Mouse (Mus musculus): ENCODE data around the gene Pard3. TPM values are rescaled to one million over a fixed set of nuclear protein-coding genes. Genes with fewer than 3 reads are reported as not detected.
A peak's percentile ranks its signal among the peaks of the same experiment; 100 is the strongest.

Gene Pard3
- polyA plus RNA-seq, 1 experiment from 2014 or later: 26.2 TPM

- 80% methylated on average over 8 of the region's 8 CpGs for WGBS
- Histone ChIP-seq H3K27ac (ENCODE audit: poor library complexity, severe bottlenecking) (peak overlapping the region; percentile 25; the same call in 1 of the 2 replicates), H3K36me3 (no peaks in the 10 kb centered on the region), H3K4me2 (no peak overlapping the region), H3K9ac (no peak overlapping the region), H3K4me1 (replicated peaks) (peaks cover 22% of the 10 kb centered on the region), H3K4me3 (no peak overlapping the region), H3K9me3 (replicated peaks) (no peaks in the 10 kb centered on the region), H3K27me3 (replicated peaks) (no peaks in the 10 kb centered on the region)
- no peak for ATAC-seq (ENCODE audit: insufficient number of reproducible peaks, low FRiP score)
Measured at GRCm38 (mm10) chr8:127585618-127586017, 521.9 kb downstream of the Pard3 start.

GRCm38 (mm10) chr8:127586681-127587080, 523.0 kb downstream of the Pard3 start:
- no peaks in the 10 kb centered on the region for H3K27me3 ChIP-seq (replicated peaks)
- no peaks in the 10 kb centered on the region for H3K36me3 ChIP-seq
- no peak overlapping the region for H3K4me2 ChIP-seq
- 35% methylated on average over 5 of the region's 5 CpGs for WGBS
- ATAC-seq (ENCODE audit: insufficient number of reproducible peaks, low FRiP score): no peak
- H3K9ac ChIP-seq: no peak overlapping the region
- H3K27ac ChIP-seq (ENCODE audit: poor library complexity, severe bottlenecking): peak overlapping the region; percentile 25; the same call in 1 of the 2 replicates
- peaks cover 22% of the 10 kb centered on the region for H3K4me1 ChIP-seq (replicated peaks)
- no peaks in the 10 kb centered on the region for H3K9me3 ChIP-seq (replicated peaks)
- no peak overlapping the region for H3K4me3 ChIP-seq

- no peaks in the 10 kb centered on the region for H3K27me3 ChIP-seq (replicated peaks)
- no peak for ATAC-seq (ENCODE audit: insufficient number of reproducible peaks, low FRiP score)
- H3K9ac ChIP-seq: no peak overlapping the region
- H3K27ac ChIP-seq (ENCODE audit: poor library complexity, severe bottlenecking): no peak overlapping the region
- H3K9me3 ChIP-seq (replicated peaks): no peaks in the 10 kb centered on the region
- no peak overlapping the region for H3K4me3 ChIP-seq
- no peak overlapping the region for H3K4me2 ChIP-seq
- WGBS: 72% methylated on average over 4 of the region's 4 CpGs
- peaks cover 22% of the 10 kb centered on the region for H3K4me1 ChIP-seq (replicated peaks)
- no peaks in the 10 kb centered on the region for H3K36me3 ChIP-seq
Measured at GRCm38 (mm10) chr8:127588313-127588712, 524.6 kb downstream of the Pard3 start.

- WGBS: 35% methylated on average over 4 of the region's 4 CpGs
- peaks cover 22% of the 10 kb centered on the region for H3K4me1 ChIP-seq (replicated peaks)
- no peaks in the 10 kb centered on the region; the same call in 1 of the 2 replicates for H3K36me3 ChIP-seq
- H3K9ac ChIP-seq: no peak overlapping the region
- no peak for ATAC-seq (ENCODE audit: insufficient number of reproducible peaks, low FRiP score)
- no peak overlapping the region for H3K4me3 ChIP-seq
- H3K9me3 ChIP-seq (replicated peaks): no peaks in the 10 kb centered on the region
- H3K27ac ChIP-seq (ENCODE audit: poor library complexity, severe bottlenecking): no peak overlapping the region
- H3K27me3 ChIP-seq (replicated peaks): no peaks in the 10 kb centered on the region
- no peak overlapping the region for H3K4me2 ChIP-seq
Measured at GRCm38 (mm10) chr8:127589291-127589690, 525.6 kb downstream of the Pard3 start.

- Histone ChIP-seq H3K9me3 (replicated peaks) (no peaks in the 10 kb centered on the region), H3K9ac (no peak overlapping the region), H3K27ac (ENCODE audit: poor library complexity, severe bottlenecking) (no peak overlapping the region), H3K27me3 (replicated peaks) (no peaks in the 10 kb centered on the region), H3K4me2 (no peak overlapping the region), H3K36me3 (no peaks in the 10 kb centered on the region; the same call in 1 of the 2 replicates), H3K4me1 (replicated peaks) (peaks cover 15% of the 10 kb centered on the region), H3K4me3 (no peak overlapping the region)
- ATAC-seq (ENCODE audit: insufficient number of reproducible peaks, low FRiP score): no peak
- WGBS: 88% methylated on average over 5 of the region's 5 CpGs
Measured at GRCm38 (mm10) chr8:127590674-127591186, 527.0 kb downstream of the Pard3 start.

GRCm38 (mm10) chr8:127592648-127593574, 529.2 kb downstream of the Pard3 start:
- H3K27ac ChIP-seq (ENCODE audit: poor library complexity, severe bottlenecking): no peak overlapping the region
- 77% methylated on average over 12 of the region's 12 CpGs for WGBS

GRCm38 (mm10) chr8:127600641-127601040, 536.9 kb downstream of the Pard3 start:
- peaks cover 13% of the 10 kb centered on the region for H3K36me3 ChIP-seq
- H3K4me3 ChIP-seq: no peak overlapping the region
- no peak overlapping the region for H3K27ac ChIP-seq (ENCODE audit: poor library complexity, severe bottlenecking)
- 87% methylated on average over 2 of the region's 2 CpGs for WGBS
- no peak overlapping the region for H3K9ac ChIP-seq
- H3K27me3 ChIP-seq (replicated peaks): no peaks in the 10 kb centered on the region
- no peaks in the 10 kb centered on the region for H3K4me1 ChIP-seq (replicated peaks)
- no peaks in the 10 kb centered on the region for H3K9me3 ChIP-seq (replicated peaks)
- H3K4me2 ChIP-seq: no peak overlapping the region
- no peak for ATAC-seq (ENCODE audit: insufficient number of reproducible peaks, low FRiP score)

More at GRCm38 (mm10) chr8:127592648-127593574, 529.2 kb downstream of the Pard3 start:
- Histone ChIP-seq H3K4me3 (no peak overlapping the region), H3K9me3 (replicated peaks) (no peaks in the 10 kb centered on the region), H3K36me3 (no peaks in the 10 kb centered on the region; the same call in 1 of the 2 replicates), H3K27me3 (replicated peaks) (no peaks in the 10 kb centered on the region), H3K4me1 (replicated peaks) (no peaks in the 10 kb centered on the region; the same call in 1 of the 2 replicates), H3K4me2 (no peak overlapping the region), H3K9ac (no peak overlapping the region)
- ATAC-seq (ENCODE audit: insufficient number of reproducible peaks, low FRiP score): no peak

- no peaks in the 10 kb centered on the region for H3K27me3 ChIP-seq (replicated peaks)
- no peak overlapping the region for H3K4me2 ChIP-seq
- 96% methylated on average over 15 of the region's 15 CpGs for WGBS
- H3K9ac ChIP-seq: no peak overlapping the region
- no peaks in the 10 kb centered on the region for H3K9me3 ChIP-seq (replicated peaks)
- H3K4me1 ChIP-seq (replicated peaks): peaks cover 2% of the 10 kb centered on the region; the same call in 1 of the 2 replicates
- peaks cover 13% of the 10 kb centered on the region for H3K36me3 ChIP-seq
- no peak for ATAC-seq (ENCODE audit: insufficient number of reproducible peaks, low FRiP score)
- no peak overlapping the region for H3K4me3 ChIP-seq
- H3K27ac ChIP-seq (ENCODE audit: poor library complexity, severe bottlenecking): no peak overlapping the region
Measured at GRCm38 (mm10) chr8:127603062-127603461, 539.4 kb downstream of the Pard3 start.

- Histone ChIP-seq H3K4me1 (replicated peaks) (peaks cover 3% of the 10 kb centered on the region; the same call in 1 of the 2 replicates), H3K27ac (ENCODE audit: poor library complexity, severe bottlenecking) (no peak overlapping the region), H3K9me3 (replicated peaks) (no peaks in the 10 kb centered on the region), H3K9ac (no peak overlapping the region), H3K36me3 (peaks cover 15% of the 10 kb centered on the region), H3K4me2 (no peak overlapping the region), H3K4me3 (no peak overlapping the region), H3K27me3 (replicated peaks) (no peaks in the 10 kb centered on the region)
- WGBS: 67% methylated on average over 7 of the region's 7 CpGs
- no peak for ATAC-seq (ENCODE audit: insufficient number of reproducible peaks, low FRiP score)
Measured at GRCm38 (mm10) chr8:127608541-127609270, 545.0 kb downstream of the Pard3 start.

- no peaks in the 10 kb centered on the region for H3K27me3 ChIP-seq (replicated peaks)
- WGBS: 76% methylated on average over 10 of the region's 10 CpGs
- no peaks in the 10 kb centered on the region for H3K9me3 ChIP-seq (replicated peaks)
- H3K36me3 ChIP-seq: peaks cover 13% of the 10 kb centered on the region
- no peak overlapping the region for H3K4me2 ChIP-seq
- peaks cover 3% of the 10 kb centered on the region; the same call in 1 of the 2 replicates for H3K4me1 ChIP-seq (replicated peaks)
- no peak overlapping the region for H3K4me3 ChIP-seq
- no peak overlapping the region for H3K9ac ChIP-seq
- H3K27ac ChIP-seq (ENCODE audit: poor library complexity, severe bottlenecking): no peak overlapping the region
- ATAC-seq (ENCODE audit: insufficient number of reproducible peaks, low FRiP score): no peak
Measured at GRCm38 (mm10) chr8:127609316-127609715, 545.6 kb downstream of the Pard3 start.

- Histone ChIP-seq H3K9me3 (replicated peaks) (no peaks in the 10 kb centered on the region), H3K27ac (ENCODE audit: poor library complexity, severe bottlenecking) (no peak overlapping the region), H3K27me3 (replicated peaks) (no peaks in the 10 kb centered on the region), H3K9ac (no peak overlapping the region), H3K4me1 (replicated peaks) (peaks cover 10% of the 10 kb centered on the region), H3K36me3 (peaks cover 13% of the 10 kb centered on the region), H3K4me3 (no peak overlapping the region), H3K4me2 (no peak overlapping the region)
- no peak for ATAC-seq (ENCODE audit: insufficient number of reproducible peaks, low FRiP score)
- WGBS: 79% methylated on average over 4 of the region's 4 CpGs
Measured at GRCm38 (mm10) chr8:127614206-127614605, 550.5 kb downstream of the Pard3 start.
